9 mouse cellular contexts compared by ENCODE assay signal in genomic region chr2:130058149-130058548, GRCm38 (mm10). TPM values are rescaled to one million over a fixed set of nuclear protein-coding genes. Genes with fewer than 3 reads are reported as not detected.
DNase-seq lines count a peak whose midpoint lies in the region; ATAC-seq lines count a peak whose summit lies in the region.
"Had no signal": no experiment of that assay in that cellular context is flagged by ENCODE, and none has a peak within 500 bp of the region (broad histone marks: within the 10 kb centered on the region; RNA-seq: fewer than 3 reads in every experiment).

No protein-coding gene starts in this region.

- H3K9me3 ChIP-seq in hindbrain, embryonic 14.5 days (ENCODE audit: control insufficient read depth, low read length): no peaks in the 10 kb centered on the region
- no peaks in the 10 kb centered on the region for H3K9me3 ChIP-seq in hindbrain, embryonic 12.5 days (replicated peaks)
- no peaks in the 10 kb centered on the region; the same call in 1 of the 2 replicates for H3K9me3 ChIP-seq in embryonic facial prominence, embryonic 14.5 days (ENCODE audit: control insufficient read depth, low read length)
- H3K9me3 ChIP-seq: limb, embryonic 15.5 days had no signal

- no peak overlapping the region for H3K4me2 ChIP-seq in hindbrain, embryonic 14.5 days (replicated peaks)
- H3K4me2 ChIP-seq in hindbrain, embryonic 12.5 days (replicated peaks): no peak overlapping the region
- H3K4me2 ChIP-seq in embryonic facial prominence, embryonic 14.5 days (ENCODE audit: low read depth, low read length): no peak overlapping the region
- H3K4me2 ChIP-seq: heart, embryonic 13.5 days; limb, embryonic 15.5 days had no signal

- 60% methylated on average over 1 of the region's 1 CpGs for WGBS in hindbrain, embryonic 14.5 days
- WGBS in hindbrain, embryonic 12.5 days: 68% methylated on average over 1 of the region's 1 CpGs
- WGBS in embryonic facial prominence, embryonic 14.5 days: 54% methylated on average over 1 of the region's 1 CpGs

- no peak overlapping the region for H3K27ac ChIP-seq in hindbrain, embryonic 14.5 days
- no peak overlapping the region for H3K27ac ChIP-seq in hindbrain, embryonic 12.5 days
- H3K27ac ChIP-seq in embryonic facial prominence, embryonic 14.5 days (replicated peaks; ENCODE audit: low read depth, low read length): no peak overlapping the region
- H3K27ac ChIP-seq: heart, embryonic 13.5 days; limb, embryonic 15.5 days had no signal

- no peak for ATAC-seq in hindbrain, embryonic 14.5 days (ENCODE audit: low FRiP score)
- no peak for ATAC-seq in hindbrain, embryonic 12.5 days (ENCODE audit: low FRiP score)
- no peak for ATAC-seq in embryonic facial prominence, embryonic 14.5 days (ENCODE audit: low read depth)

- H3K4me3 ChIP-seq in hindbrain, embryonic 14.5 days (replicated peaks; ENCODE audit: low read length): no peak overlapping the region
- H3K4me3 ChIP-seq in hindbrain, embryonic 12.5 days: no peak overlapping the region
- no peak overlapping the region for H3K4me3 ChIP-seq in embryonic facial prominence, embryonic 14.5 days (ENCODE audit: low read depth, low read length)
- H3K4me3 ChIP-seq: heart, embryonic 13.5 days; limb, embryonic 15.5 days had no signal

- H3K27me3 ChIP-seq in hindbrain, embryonic 14.5 days (ENCODE audit: control insufficient read depth, insufficient read depth, low read length): no peaks in the 10 kb centered on the region
- H3K27me3 ChIP-seq in hindbrain, embryonic 12.5 days: no peaks in the 10 kb centered on the region
- H3K27me3 ChIP-seq in embryonic facial prominence, embryonic 14.5 days (replicated peaks; ENCODE audit: control insufficient read depth, insufficient read depth, low read length): no peaks in the 10 kb centered on the region
- H3K27me3 ChIP-seq: heart, embryonic 13.5 days; limb, embryonic 15.5 days had no signal

- no peaks in the 10 kb centered on the region for H3K36me3 ChIP-seq in hindbrain, embryonic 14.5 days (replicated peaks; ENCODE audit: control insufficient read depth, insufficient read depth)
- no peaks in the 10 kb centered on the region for H3K36me3 ChIP-seq in hindbrain, embryonic 12.5 days
- H3K36me3 ChIP-seq in embryonic facial prominence, embryonic 14.5 days (ENCODE audit: control insufficient read depth, insufficient read depth, low read length): no peaks in the 10 kb centered on the region
- H3K36me3 ChIP-seq: heart, embryonic 13.5 days; limb, embryonic 15.5 days had no signal

- no peaks in the 10 kb centered on the region for H3K4me1 ChIP-seq in hindbrain, embryonic 14.5 days (replicated peaks; ENCODE audit: control insufficient read depth, insufficient read depth, low read length)
- H3K4me1 ChIP-seq in hindbrain, embryonic 12.5 days: no peaks in the 10 kb centered on the region
- H3K4me1 ChIP-seq in embryonic facial prominence, embryonic 14.5 days (ENCODE audit: control insufficient read depth, insufficient read depth, low read length): no peaks in the 10 kb centered on the region
- H3K4me1 ChIP-seq: heart, embryonic 13.5 days; limb, embryonic 15.5 days had no signal

- H3K9ac ChIP-seq in hindbrain, embryonic 14.5 days: no peak overlapping the region
- H3K9ac ChIP-seq in hindbrain, embryonic 12.5 days: no peak overlapping the region
- H3K9ac ChIP-seq in embryonic facial prominence, embryonic 14.5 days (ENCODE audit: low read depth, low read length): no peak overlapping the region
- H3K9ac ChIP-seq: heart, embryonic 13.5 days; limb, embryonic 15.5 days had no signal

- peak; percentile 77 for DNase-seq in hindbrain, embryonic 14.5 days (ENCODE audit: low spot score)
- DNase-seq in thymus, postnatal 0 days (ENCODE audit: low spot score): peak; percentile 7
- no peak for DNase-seq in thymus, postnatal 36 days
- DNase-seq in embryonic facial prominence, embryonic 14.5 days (ENCODE audit: low spot score): peak; percentile 30
- no peak for DNase-seq in T-cell, adult 2 months (ENCODE audit: low spot score)
- DNase-seq in MN1 (ENCODE audit: low spot score): no peak

RNA-seq across cellular contexts. Expression of gene Tgm3, which starts 46.0 kb away (rescaled TPM):
- polyA plus RNA-seq in hindbrain, embryonic 14.5 days (2014; fragmentation: Nextera tagmentation; extraction: Ambion mirVana): 0.05 TPM in 1 of 2 replicates, not detected in the other
- 0.05 TPM in 1 of 2 replicates, not detected in the other for polyA plus RNA-seq in hindbrain, embryonic 12.5 days (2016; fragmentation: Nextera tagmentation; extraction: Ambion mirVana)
- polyA plus RNA-seq in thymus, postnatal 0 days (2015; fragmentation: Nextera tagmentation; extraction: Ambion mirVana): 0.09 TPM in 1 of 2 replicates, not detected in the other
- polyA plus RNA-seq in embryonic facial prominence, embryonic 14.5 days (2014; fragmentation: Nextera tagmentation; extraction: Ambion mirVana): 0.49 and 0.84 TPM in 2 replicates
- polyA plus RNA-seq: heart, embryonic 13.5 days had no signal

RNA-seq across cellular contexts. Expression of gene Tgm6, which starts 54.1 kb away (rescaled TPM):
- 0.07 TPM in 2 replicates for polyA plus RNA-seq in hindbrain, embryonic 14.5 days (2014; fragmentation: Nextera tagmentation; extraction: Ambion mirVana)
- polyA plus RNA-seq in hindbrain, embryonic 12.5 days (2016; fragmentation: Nextera tagmentation; extraction: Ambion mirVana): not detected in 2 replicates
- not detected in 2 replicates for polyA plus RNA-seq in thymus, postnatal 0 days (2015; fragmentation: Nextera tagmentation; extraction: Ambion mirVana)
- 0.07 TPM in 1 of 2 replicates, not detected in the other for polyA plus RNA-seq in embryonic facial prominence, embryonic 14.5 days (2014; fragmentation: Nextera tagmentation; extraction: Ambion mirVana)
- polyA plus RNA-seq: heart, embryonic 13.5 days had no signal

Comparison
In these comparisons a context has a peak if more than half of its experiments do, and no peak if none do; other contexts are left out.
1. DNase-seq: peak in hindbrain, embryonic 14.5 days (single experiment), thymus, postnatal 0 days (single experiment) and embryonic facial prominence, embryonic 14.5 days (single experiment); none in thymus, postnatal 36 days (0 of 2), T-cell, adult 2 months (single experiment) and MN1 (single experiment).